Mouse (Mus musculus): ENCODE data around the gene Grin2a.

DNA sequence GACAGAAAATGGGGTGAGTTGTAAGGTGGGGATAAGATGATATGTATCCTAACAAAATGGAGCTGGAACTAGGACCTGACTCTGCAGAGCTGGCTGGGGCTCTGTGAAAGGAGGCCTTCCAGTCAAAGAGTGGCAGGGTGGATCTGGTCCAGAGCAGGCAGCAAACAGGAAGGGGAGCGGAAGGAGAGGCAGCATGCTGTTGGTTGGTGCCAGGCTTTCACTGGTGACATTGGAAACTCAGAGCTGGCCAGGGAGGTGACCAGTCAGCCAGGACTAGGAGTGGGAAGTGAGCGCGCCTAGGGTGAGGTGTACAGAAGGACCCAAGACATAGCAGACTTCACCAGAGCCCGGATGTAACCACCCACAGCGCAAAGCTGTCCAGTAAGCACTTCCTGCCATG, 267.8 kb downstream of the Grin2a start:
- no peak for TF ChIP-seq POLR2A (IDR thresholded peaks at IDR 0.05; ENCODE audit: low read depth, low read length)
- no peak for TF ChIP-seq CTCF (IDR thresholded peaks at IDR 0.05; ENCODE audit: extremely low read depth, insufficient read length, insufficient replicate concordance, low read depth, low read length)

Data from small intestine, adult 2 months (tissue).